Mouse (Mus musculus): Measurements from ENCODE around the gene Zscan10.

Zscan10 gene

GRCm38 (mm10) chr17:23600641-23601622 lies at the start of gene Zscan10:
Gene Zscan10 (plus strand): TSS chr17:23600856.
- no peak for DNase-seq (ENCODE audit: low spot score in 2 of 2)

DNA sequence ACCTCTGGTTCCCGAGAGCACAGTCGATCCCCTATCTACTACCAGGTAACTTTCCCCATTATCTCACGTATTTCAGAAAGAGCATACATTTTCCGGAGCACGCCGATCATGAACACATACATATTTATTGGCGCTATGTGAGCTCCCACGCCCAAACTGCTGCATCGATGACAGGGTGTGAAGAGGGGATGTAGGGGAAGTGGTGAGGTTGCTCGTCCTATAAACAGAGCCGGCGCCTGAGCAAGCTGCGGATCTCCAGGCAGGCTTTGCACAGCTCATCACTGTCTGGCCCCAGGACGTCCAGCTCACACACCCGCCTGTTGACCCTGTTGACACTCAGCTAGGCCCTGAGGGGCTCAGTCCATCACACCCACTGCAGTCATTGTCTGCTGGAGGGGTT lies 49.8 kb upstream of the Zscan10 start:
- no peak for DNase-seq (ENCODE audit: low spot score in 2 of 2)

DNA sequence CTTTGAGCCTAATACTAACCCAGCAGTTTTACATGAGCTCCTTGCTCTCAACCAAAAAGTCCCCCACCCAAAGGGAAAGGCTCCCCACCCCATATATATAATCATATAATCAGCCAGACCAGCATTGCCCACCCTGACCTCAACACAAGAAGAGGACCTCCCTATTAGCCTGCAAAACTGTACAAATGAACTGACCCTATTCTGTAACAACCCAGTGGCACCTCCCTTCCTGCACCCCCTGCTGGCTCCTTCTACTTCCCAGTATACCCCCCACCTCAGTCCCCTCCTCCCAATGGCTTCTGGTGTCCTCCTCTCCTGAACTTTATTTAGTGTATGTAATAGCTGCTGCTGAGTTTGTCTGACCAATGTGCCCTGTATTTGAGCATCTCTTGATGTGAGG lies 49.2 kb upstream of the Zscan10 start:
- no peak for DNase-seq (ENCODE audit: low spot score in 2 of 2)

GRCm38 (mm10) chr17:23551963-23552362 lies 48.7 kb upstream of the Zscan10 start:
- no peak for DNase-seq (ENCODE audit: low spot score in 2 of 2)

- DNase-seq (ENCODE audit: low spot score in 2 of 2): no peak
These were observed 47.6 kb upstream of the Zscan10 start for GRCm38 (mm10) chr17:23552896-23553633.

DNA sequence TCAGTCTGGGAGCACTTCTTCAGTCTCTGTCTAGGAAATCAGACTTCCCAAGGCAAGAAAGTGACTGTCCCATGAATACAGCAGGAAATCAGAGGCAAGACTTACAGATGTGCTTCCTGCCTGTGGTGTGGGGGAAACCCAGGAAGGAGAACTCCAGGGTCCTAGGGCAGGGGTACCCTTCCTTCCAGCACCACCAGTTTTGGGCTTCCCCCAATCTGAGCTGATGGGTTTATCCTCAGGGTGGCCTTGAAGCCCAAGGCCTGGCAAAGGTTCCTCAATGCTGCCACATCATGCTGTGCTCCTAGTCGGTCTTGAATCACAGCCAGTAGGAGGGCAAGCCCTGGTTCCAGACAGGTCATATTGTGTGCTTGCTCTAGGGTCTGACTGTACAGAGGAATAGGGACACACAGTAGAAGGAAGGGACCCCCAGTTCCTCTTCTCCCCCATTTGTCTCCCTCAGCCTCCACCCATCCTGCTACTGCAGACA lies 47.0 kb upstream of the Zscan10 start:
- DNase-seq (ENCODE audit: low spot score in 2 of 2): no peak

DNA sequence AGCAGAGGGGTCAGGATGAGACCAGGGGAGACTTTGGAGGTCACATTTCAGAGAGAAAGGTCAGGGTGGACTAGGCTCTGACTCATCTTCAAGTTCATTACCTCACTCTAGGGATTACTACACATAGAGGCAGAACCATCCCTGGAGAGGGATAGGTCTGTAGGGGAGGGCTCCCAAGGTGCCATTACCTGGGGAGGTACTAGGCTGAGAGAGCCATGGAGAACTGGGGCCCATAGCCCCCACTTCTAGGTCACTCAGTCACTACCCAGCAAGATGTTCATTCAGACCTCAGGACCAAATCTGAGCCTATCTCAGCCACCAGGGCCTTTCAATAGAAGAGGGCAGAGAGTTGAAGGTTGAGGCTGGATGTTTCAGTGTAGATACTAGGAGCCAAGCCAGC lies 46.3 kb upstream of the Zscan10 start:
- DNase-seq (ENCODE audit: low spot score in 2 of 2): no peak

GRCm38 (mm10) chr17:23555243-23555916 lies 45.3 kb upstream of the Zscan10 start:
- DNase-seq (ENCODE audit: low spot score in 2 of 2): no peak

DNA sequence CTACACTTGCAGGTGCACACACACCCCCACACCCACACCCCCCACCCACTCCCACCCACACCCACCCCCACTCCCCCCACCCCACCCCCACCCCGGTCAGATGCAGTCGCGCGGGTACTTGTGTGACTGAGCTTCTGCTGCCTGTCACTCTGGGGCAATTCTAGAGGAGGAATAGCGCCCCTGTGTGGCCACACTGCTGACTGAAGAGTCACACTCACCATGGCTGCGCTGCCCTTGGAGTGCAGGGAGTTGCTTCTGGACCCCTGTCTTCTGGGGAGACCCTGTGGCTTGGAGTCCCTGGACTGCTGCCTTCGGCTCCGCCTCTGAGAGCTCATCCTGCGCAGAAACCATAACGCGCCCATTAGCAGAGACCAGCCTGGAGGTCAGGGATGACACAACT lies 40.9 kb upstream of the Zscan10 start:
- DNase-seq (ENCODE audit: low spot score in 2 of 2): no peak

GRCm38 (mm10) chr17:23563595-23564367 lies 36.9 kb upstream of the Zscan10 start, which contains the start of gene Zfp213:
Gene Zfp213 (minus strand): TSS chr17:23564238.
- peak; percentile 88 to 96 for DNase-seq (ENCODE audit: low spot score in 2 of 2)

DNA sequence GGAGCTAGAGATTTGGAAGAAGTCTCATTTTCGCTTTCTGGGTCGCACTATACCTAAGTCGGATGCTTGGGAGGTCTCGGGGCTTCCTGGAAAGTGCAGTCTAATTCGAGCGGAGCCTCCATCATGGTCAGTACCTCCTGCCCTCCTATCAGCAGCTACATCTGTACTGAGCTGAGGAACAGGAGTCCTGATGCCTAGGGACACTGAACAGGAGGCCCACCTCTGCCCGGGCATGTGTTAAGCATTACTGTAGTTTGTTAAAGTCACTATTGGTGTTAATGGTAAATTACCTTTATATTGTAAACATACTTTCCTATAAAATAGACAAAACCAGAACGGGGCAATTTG lies 36.3 kb upstream of the Zscan10 start:
- no peak for DNase-seq (ENCODE audit: low spot score in 2 of 2)

GRCm38 (mm10) chr17:23566787-23567186 lies 33.9 kb upstream of the Zscan10 start:
- DNase-seq (ENCODE audit: low spot score in 2 of 2): no peak

- DNase-seq (ENCODE audit: low spot score in 2 of 2): no peak
These were observed 32.3 kb upstream of the Zscan10 start for GRCm38 (mm10) chr17:23568370-23568769.

GRCm38 (mm10) chr17:23570017-23570416 lies 30.6 kb upstream of the Zscan10 start:
- DNase-seq (ENCODE audit: low spot score in 2 of 2): peak in 1 of 2 experiments; percentile 32

DNA sequence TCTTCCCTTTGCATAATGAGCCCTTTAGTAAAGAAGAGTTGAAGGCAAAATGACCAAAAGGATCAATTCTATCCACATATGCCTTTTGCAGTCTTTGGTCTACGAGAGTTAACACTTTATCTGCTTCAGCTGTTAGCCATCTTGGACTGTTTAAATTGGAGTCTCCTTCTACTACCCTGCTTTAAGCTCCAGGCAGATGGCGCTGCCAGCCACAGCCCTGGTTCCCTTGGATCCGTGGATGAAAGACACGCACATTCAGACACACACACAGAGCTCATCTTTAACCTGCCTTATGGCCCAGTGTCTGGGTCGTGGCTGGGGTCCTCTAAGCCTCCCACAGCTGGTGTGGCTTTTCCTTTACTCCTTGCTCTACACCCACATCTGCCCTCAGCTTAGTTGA lies 29.6 kb upstream of the Zscan10 start:
- no peak for DNase-seq (ENCODE audit: low spot score in 2 of 2)

DNA sequence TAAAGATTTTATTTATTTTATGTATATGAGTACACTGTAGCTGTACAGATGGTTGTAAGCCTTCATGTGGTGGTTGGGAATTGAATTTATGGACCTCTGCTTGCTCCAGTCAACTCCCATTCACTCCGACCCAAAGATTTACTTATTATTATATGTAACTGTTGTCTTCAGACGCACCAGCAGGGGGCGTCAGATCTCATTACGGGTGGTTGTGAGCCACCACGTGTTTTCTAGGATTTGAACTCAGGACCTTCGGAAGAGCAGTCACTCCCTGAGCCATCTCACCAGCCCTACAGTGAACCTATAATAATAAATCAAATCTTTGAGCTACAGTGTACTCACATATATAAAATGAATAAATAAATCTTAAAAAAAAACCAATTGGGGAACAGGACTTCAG lies 28.6 kb upstream of the Zscan10 start:
- DNase-seq (ENCODE audit: low spot score in 2 of 2): no peak

DNA sequence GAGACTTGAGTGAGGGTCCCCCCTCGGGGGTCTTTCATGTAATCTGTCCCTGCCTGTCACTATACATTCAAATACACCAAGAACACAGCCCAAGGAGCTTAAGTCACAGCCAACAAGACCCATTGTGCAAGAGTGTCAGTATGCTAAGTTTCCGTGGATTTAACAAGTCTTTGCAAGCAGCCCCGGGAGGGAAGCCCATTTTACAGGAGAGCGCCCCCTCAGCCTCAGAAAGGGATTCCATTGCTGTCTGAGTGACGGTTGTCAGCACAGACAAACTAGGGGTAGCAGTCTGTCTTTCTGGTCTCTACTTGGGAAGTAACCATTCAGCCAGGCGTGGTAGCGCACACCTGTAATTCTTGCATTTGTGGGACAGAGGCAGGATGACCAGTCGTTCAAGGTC lies 26.5 kb upstream of the Zscan10 start:
- DNase-seq (ENCODE audit: low spot score in 2 of 2): no peak

DNA sequence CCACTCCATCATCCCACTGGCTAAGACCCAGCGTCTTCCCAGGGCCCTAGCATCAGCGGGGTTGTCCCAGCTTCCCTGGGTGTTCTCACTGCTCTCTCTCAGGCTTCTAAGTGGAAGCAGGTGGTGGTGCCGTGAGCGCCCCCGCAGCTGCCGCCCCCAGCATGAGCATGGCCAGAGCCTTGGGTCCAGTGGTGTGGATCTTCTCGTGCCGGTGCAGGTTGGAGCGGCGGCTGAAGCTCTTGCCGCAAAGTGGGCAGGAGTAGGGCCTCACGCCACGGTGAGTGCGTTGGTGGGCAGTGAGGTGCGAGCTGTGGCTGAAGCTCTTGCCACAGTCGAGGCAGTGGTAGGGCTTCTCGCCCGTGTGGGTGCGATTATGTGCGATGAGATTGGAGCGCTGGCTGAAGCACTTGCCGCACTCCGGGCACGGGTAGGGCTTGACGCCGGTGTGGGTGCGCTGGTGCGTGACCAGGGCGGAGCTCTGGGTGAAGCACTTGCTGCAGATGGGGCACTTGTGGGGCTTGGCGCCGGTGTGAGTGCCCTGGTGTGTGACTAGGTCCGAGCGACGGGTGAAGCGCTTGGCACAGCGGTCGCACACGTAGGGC lies 24.6 kb upstream of the Zscan10 start:
- DNase-seq (ENCODE audit: low spot score in 2 of 2): no peak

GRCm38 (mm10) chr17:23584786-23585185 lies 15.9 kb upstream of the Zscan10 start:
- DNase-seq (ENCODE audit: low spot score in 2 of 2): no peak

DNA sequence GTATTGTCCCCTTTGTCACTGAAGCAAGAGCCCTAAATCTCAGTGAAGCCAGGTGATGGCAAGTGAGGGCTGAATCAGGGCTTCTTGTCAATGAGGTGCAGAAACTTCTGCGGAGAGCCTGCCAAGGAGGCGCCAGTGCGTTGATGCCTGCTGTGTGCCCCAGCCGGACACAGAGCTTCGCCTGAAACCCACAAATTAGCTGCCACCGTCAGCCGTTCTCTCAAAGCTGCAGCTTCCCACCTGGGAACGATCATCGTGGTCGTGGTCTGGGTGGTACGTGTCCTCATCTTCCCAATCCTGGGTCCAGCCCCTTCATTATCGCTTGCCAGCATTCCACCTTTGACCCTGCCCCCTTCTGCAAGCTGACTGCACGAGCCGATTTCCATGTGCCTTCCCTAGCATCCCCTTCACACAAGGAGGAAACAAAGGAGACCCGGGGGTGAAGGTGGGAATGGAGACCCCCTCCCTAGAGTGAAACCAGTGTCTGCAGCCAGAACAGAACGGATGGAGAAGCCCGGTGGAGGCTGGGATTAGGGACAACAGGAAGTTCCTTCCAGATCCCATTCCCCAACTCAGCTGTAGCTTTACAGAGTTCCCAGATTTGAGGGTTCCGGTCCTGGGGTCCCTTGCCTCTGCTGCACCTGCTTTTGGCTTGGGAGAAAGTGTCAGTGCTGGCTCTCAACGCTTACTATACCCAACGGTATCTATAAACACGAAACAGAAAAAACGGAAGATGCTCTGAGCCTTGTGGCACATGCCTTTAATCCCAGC lies 14.8 kb upstream of the Zscan10 start:
- DNase-seq (ENCODE audit: low spot score in 2 of 2): peak; percentile 31 to 32
